Mouse (Mus musculus): ENCODE results near the gene Nmral1. TPM values are rescaled to one million over a fixed set of nuclear protein-coding genes. Genes with fewer than 3 reads are reported as not detected.

Gene Nmral1
- polyA plus RNA-seq, 1 experiment from 2014 or later = 94.4 TPM

DNA sequence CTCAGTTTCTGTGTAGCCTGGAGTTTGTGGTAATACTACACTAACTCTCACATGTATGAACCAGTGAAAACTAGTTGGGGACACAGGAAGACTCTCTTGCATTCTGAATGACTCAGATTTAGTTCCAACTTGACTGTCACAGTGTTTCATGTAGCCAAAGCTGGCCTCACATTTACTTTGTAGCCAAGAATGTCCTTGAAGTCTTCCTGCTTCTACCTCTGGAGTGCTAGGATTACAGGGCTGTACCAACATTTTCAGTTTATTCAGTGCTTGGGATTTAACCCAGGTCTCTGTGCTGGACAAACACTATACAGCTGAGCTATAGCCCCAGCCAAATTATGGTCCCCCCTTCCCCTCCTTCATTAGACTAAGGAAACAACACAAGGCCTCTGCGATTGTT, 23.0 kb upstream of the Nmral1 start:
- ATAC-seq = no peak
- WGBS = 100% methylated on average over 1 of the region's 1 CpGs
- H3K36me3 ChIP-seq (ENCODE audit: control insufficient read depth, insufficient read depth) = no peaks in the 10 kb centered on the region

DNA sequence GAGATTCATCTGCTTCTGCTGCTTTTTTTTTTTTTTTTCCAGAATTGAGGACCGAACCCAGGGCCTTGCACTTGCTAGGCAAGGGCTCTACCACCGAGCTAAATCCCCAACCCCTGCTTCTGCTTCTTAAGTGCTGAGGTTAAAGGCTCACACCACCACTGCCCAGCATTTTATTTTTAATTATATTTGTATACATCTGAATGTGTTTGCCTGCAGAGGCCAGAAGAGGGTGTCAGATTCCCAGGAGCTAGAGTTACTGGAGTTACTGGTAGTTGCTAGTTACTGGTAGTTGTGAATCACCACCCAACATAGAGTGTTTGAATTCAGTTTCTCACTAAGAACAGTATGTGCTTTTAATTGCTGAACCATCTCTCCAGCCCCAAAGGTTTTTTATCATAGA, 20.8 kb upstream of the Nmral1 start:
- ATAC-seq = no peak
- WGBS = 88% methylated on average over 2 of the region's 2 CpGs
- H3K9me3 ChIP-seq (ENCODE audit: control insufficient read depth, low read length) = no peaks in the 10 kb centered on the region
- H3K4me3 ChIP-seq (replicated peaks; ENCODE audit: low read length) = no peak overlapping the region
- H3K9ac ChIP-seq (replicated peaks; ENCODE audit: low read depth, low read length) = no peak overlapping the region
- H3K27ac ChIP-seq (ENCODE audit: low read length) = no peak overlapping the region
- no peaks in the 10 kb centered on the region for H3K4me1 ChIP-seq (replicated peaks; ENCODE audit: control insufficient read depth, insufficient read depth, low read length)
- H3K36me3 ChIP-seq (ENCODE audit: control insufficient read depth, insufficient read depth) = no peaks in the 10 kb centered on the region
- H3K4me2 ChIP-seq (ENCODE audit: low read length) = no peak overlapping the region
- no peaks in the 10 kb centered on the region for H3K27me3 ChIP-seq (replicated peaks; ENCODE audit: control insufficient read depth, insufficient read depth, low read length)

More for the DNA sequence above, 23.0 kb upstream of the Nmral1 start:
- Histone ChIP-seq H3K9me3 (ENCODE audit: control insufficient read depth, low read length) (no peaks in the 10 kb centered on the region), H3K27me3 (replicated peaks; ENCODE audit: control insufficient read depth, insufficient read depth, low read length) (no peaks in the 10 kb centered on the region), H3K4me2 (ENCODE audit: low read length) (no peak overlapping the region), H3K4me1 (replicated peaks; ENCODE audit: control insufficient read depth, insufficient read depth, low read length) (no peaks in the 10 kb centered on the region), H3K27ac (ENCODE audit: low read length) (no peak overlapping the region), H3K4me3 (replicated peaks; ENCODE audit: low read length) (no peak overlapping the region), H3K9ac (replicated peaks; ENCODE audit: low read depth, low read length) (no peak overlapping the region)

DNA sequence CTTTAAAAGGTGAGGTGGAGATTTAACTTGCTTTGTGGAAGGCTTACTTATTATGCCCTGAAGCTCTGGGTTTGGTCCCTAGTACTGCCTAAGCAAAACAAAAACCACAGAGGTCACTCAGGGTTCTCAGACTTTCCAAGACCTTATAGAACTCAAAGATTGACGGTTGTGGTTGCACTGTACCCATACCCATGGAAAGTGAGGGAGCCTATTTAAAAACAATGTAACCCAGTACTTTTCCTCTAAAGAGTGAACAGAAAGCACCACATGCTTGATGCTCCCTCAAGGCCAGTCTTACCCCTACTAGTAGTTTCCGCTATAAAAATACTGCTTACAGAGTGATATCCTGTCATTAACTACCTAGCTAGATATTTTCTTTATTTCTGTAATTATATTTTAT, 17.1 kb upstream of the Nmral1 start:
- Histone ChIP-seq H3K36me3 (ENCODE audit: control insufficient read depth, insufficient read depth) (no peaks in the 10 kb centered on the region), H3K27me3 (replicated peaks; ENCODE audit: control insufficient read depth, insufficient read depth, low read length) (no peaks in the 10 kb centered on the region), H3K4me1 (replicated peaks; ENCODE audit: control insufficient read depth, insufficient read depth, low read length) (no peaks in the 10 kb centered on the region), H3K9ac (replicated peaks; ENCODE audit: low read depth, low read length) (no peak overlapping the region), H3K27ac (ENCODE audit: low read length) (no peak overlapping the region), H3K4me2 (ENCODE audit: low read length) (no peak overlapping the region), H3K4me3 (replicated peaks; ENCODE audit: low read length) (no peak overlapping the region), H3K9me3 (ENCODE audit: control insufficient read depth, low read length) (no peaks in the 10 kb centered on the region)
- ATAC-seq = no peak
- WGBS = 92% methylated on average over 2 of the region's 2 CpGs

DNA sequence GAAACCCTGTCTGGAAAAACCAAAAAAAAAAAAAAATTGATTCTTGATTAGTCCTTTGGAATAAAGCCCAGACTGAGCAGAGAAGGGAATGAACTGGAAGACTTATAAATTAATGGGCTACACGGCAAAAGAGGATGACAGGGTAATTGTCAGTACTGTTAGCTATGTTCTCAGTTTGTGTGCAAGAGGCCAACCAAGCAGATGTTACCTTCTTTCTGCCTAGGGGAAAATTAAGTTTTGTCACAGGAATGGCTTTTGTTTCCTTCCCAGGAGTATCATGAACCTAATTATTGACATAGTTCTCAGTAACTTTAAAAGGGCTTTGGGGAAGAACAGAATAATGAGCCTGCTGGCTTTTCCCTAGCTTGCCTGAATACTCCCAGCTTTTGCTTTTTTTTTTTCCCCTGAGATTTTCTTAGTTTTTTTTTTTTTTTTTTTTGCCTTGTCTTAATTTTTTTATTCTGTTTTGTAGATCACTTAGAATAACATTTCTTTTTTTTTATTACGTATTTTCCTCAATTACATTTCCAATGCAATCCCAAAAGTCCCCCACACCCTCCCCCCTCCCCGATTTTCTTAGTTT, 11.7 kb upstream of the Nmral1 start:
- Histone ChIP-seq H3K27me3 (replicated peaks; ENCODE audit: control insufficient read depth, insufficient read depth, low read length) (no peaks in the 10 kb centered on the region), H3K27ac (ENCODE audit: low read length) (no peak overlapping the region), H3K9ac (replicated peaks; ENCODE audit: low read depth, low read length) (no peak overlapping the region), H3K4me1 (replicated peaks; ENCODE audit: control insufficient read depth, insufficient read depth, low read length) (peaks cover 10% of the 10 kb centered on the region), H3K4me2 (ENCODE audit: low read length) (no peak overlapping the region), H3K9me3 (ENCODE audit: control insufficient read depth, low read length) (no peaks in the 10 kb centered on the region), H3K4me3 (replicated peaks; ENCODE audit: low read length) (no peak overlapping the region), H3K36me3 (ENCODE audit: control insufficient read depth, insufficient read depth) (no peaks in the 10 kb centered on the region)
- ATAC-seq = no peak
- WGBS = 65% methylated on average over 3 of the region's 3 CpGs

DNA sequence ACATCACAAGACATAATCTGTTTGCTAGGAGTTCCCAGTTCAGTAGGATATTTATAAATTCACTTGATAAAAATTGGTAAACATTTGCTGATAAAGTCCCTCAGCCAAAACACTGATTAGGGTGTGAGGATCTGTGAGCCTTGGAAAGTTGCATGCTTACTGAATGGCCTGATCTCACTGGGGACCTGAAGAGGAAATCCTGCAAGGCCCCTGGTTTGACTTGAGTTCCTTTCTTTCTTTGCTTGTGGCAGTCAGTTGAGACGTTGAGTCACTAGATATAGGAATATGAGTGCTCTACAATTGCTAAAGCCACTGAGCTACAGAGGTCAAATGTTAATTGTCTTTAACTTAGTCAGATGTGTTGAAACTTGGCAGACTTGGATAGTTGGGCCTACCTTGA, 8.8 kb upstream of the Nmral1 start:
- no peak overlapping the region for H3K27ac ChIP-seq (ENCODE audit: low read length)
- no peaks in the 10 kb centered on the region for H3K27me3 ChIP-seq (replicated peaks; ENCODE audit: control insufficient read depth, insufficient read depth, low read length)
- H3K4me3 ChIP-seq (replicated peaks; ENCODE audit: low read length) = no peak overlapping the region
- no peaks in the 10 kb centered on the region for H3K36me3 ChIP-seq (ENCODE audit: control insufficient read depth, insufficient read depth)
- H3K4me2 ChIP-seq (ENCODE audit: low read length) = no peak overlapping the region
- no peak overlapping the region for H3K9ac ChIP-seq (replicated peaks; ENCODE audit: low read depth, low read length)
- no peak for ATAC-seq
- H3K9me3 ChIP-seq (ENCODE audit: control insufficient read depth, low read length) = no peaks in the 10 kb centered on the region
- WGBS = 83% methylated on average over 1 of the region's 1 CpGs
- H3K4me1 ChIP-seq (replicated peaks; ENCODE audit: control insufficient read depth, insufficient read depth, low read length) = peaks cover 10% of the 10 kb centered on the region

DNA sequence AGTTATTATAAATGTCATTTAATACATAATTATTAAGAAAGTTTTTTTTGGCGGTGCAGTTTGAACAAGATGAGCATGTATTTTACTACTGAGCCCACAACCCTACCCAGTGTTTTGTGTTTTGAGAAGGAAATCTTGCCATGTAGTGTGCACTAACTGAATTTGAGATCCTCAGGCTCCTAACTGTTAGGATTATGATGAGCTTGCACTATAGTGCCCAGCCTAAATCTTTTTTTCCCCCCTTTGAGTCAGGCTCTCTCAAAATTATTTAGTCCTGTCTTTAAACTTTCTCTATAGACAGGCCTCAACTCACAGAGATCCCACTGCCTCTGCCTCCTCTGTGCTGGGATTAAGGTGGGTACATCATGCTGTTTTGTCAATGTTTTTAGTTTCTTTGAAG, 8.4 kb upstream of the Nmral1 start:
- Histone ChIP-seq H3K4me1 (replicated peaks; ENCODE audit: control insufficient read depth, insufficient read depth, low read length) (peaks cover 10% of the 10 kb centered on the region), H3K9ac (replicated peaks; ENCODE audit: low read depth, low read length) (no peak overlapping the region), H3K9me3 (ENCODE audit: control insufficient read depth, low read length) (no peaks in the 10 kb centered on the region), H3K4me3 (replicated peaks; ENCODE audit: low read length) (no peak overlapping the region), H3K27me3 (replicated peaks; ENCODE audit: control insufficient read depth, insufficient read depth, low read length) (no peaks in the 10 kb centered on the region), H3K36me3 (ENCODE audit: control insufficient read depth, insufficient read depth) (no peaks in the 10 kb centered on the region), H3K27ac (ENCODE audit: low read length) (no peak overlapping the region), H3K4me2 (ENCODE audit: low read length) (no peak overlapping the region)
- 91% methylated on average over 1 of the region's 1 CpGs for WGBS
- no peak for ATAC-seq

DNA sequence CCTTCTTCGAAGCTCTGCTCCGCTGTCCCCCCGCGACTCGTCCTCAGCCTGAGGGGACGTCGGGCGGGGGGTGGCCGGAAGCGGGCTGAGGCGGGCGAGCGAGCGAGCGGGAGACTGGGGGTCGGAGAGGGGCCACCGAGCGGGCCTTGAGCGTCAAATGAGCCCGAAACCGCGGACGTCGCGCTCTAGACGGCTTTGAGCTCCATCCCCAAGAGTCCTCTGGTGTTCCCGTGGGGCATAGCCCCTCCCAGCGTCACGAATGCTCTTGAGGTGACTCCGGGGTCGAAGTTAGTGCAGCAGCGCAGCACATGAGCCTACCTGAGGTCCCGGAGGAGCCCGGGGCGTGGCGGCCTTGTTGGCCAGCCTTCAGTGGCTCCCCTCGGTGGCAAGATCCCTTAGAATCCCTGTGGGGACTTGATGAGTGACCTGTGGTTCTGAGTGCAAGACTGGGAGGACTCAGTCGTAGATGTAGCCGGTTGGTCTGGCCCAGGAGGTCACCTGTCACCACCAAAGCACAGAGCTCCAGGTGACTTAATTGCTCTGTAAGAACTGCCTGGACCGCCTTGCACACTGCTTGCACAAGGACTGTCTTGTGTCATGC, 7.5 kb upstream of the Nmral1 start:
- WGBS = 1% methylated on average over 39 of the region's 40 CpGs
- H3K9ac ChIP-seq (replicated peaks; ENCODE audit: low read depth, low read length) = peak overlapping the region; percentile 90
- no peak; the same call in 1 of the 2 replicates for ATAC-seq
- peak overlapping the region; percentile 97 for H3K4me3 ChIP-seq (replicated peaks; ENCODE audit: low read length)
- H3K36me3 ChIP-seq (ENCODE audit: control insufficient read depth, insufficient read depth) = no peaks in the 10 kb centered on the region
- H3K4me1 ChIP-seq (replicated peaks; ENCODE audit: control insufficient read depth, insufficient read depth, low read length) = peaks cover 10% of the 10 kb centered on the region
- H3K9me3 ChIP-seq (ENCODE audit: control insufficient read depth, low read length) = no peaks in the 10 kb centered on the region
- peak overlapping the region; percentile 75 for H3K27ac ChIP-seq (ENCODE audit: low read length)
- no peaks in the 10 kb centered on the region for H3K27me3 ChIP-seq (replicated peaks; ENCODE audit: control insufficient read depth, insufficient read depth, low read length)
- H3K4me2 ChIP-seq (ENCODE audit: low read length) = peak overlapping the region; percentile 87

DNA sequence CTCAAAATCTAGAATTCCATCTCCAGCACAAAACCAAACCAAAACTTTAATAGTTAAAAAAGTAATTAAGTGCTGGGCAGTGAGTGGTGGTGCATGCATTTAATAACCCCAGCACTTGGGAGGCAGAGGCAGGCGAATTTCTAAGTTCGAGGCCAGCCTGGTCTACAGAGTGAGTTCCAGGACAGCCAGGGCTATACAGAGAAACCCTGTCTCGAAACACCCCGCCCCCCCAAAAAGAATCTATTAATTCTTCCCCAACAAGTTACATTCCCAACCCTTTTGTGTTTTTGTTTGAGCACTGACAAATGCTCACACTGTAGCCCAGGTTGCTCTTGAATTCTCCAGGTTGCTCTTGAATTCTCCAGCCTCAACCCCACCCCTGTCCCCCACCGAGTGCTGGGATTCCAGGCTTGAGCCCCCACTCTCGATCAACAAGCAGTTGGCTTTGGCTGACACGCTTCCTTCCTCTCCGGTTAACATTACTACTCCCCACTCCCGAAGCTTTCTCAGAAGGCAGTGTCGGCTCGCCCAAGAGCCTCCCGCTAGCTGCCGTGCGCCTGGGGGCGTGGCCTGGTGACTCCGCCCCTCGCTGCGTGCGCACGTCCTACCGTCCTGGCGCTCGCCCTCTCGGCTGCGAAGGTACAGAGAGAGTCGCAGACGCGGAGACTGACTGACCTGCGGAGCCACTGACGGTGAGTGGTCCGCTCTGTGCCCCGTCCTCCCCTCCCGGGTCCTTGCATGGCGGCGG, 6.8 kb upstream of the Nmral1 start, which contains the start of gene Hmox2:
Gene Hmox2, plus strand, starts transcription at position 582 of the 748 bp plus-strand sequence.
- peak within 1 kb of the TSS; percentile 97 for H3K4me3 ChIP-seq (replicated peaks; ENCODE audit: low read length)
- no peaks in the 10 kb centered on the region for H3K27me3 ChIP-seq (replicated peaks; ENCODE audit: control insufficient read depth, insufficient read depth, low read length)
- peak within 1 kb of the TSS; percentile 90 for H3K9ac ChIP-seq (replicated peaks; ENCODE audit: low read depth, low read length)
- peak; percentile 97 for ATAC-seq
- peak within 1 kb of the TSS; percentile 75 for H3K27ac ChIP-seq (ENCODE audit: low read length)
- H3K9me3 ChIP-seq (ENCODE audit: control insufficient read depth, low read length) = no peaks in the 10 kb centered on the region
- peaks cover 10% of the 10 kb centered on the region for H3K4me1 ChIP-seq (replicated peaks; ENCODE audit: control insufficient read depth, insufficient read depth, low read length)
- WGBS = 6% methylated on average over 33 of the region's 35 CpGs
- H3K4me2 ChIP-seq (ENCODE audit: low read length) = peak within 1 kb of the TSS; percentile 87
- H3K36me3 ChIP-seq (ENCODE audit: control insufficient read depth, insufficient read depth) = no peaks in the 10 kb centered on the region

DNA sequence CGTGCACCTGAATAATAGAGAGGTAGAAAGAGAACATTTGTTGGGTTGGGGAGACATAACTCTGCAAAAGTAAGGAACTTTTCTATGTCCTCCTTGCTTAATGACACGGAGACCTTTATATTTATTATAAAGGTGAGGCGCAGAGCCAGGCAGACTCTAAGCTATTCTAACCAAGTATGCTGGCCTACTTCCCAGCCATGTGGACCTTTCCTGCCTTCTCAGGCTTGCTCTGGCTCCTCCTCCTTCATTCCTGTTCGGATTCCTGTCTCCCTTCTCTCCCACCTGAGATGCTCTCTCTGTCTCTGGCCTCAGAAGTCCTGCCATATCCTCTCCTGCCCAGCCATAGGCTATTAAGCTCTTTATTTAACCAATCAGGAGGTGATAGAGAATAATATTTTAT, 6.1 kb upstream of the Nmral1 start:
- H3K9me3 ChIP-seq (ENCODE audit: control insufficient read depth, low read length) = no peaks in the 10 kb centered on the region
- 70% methylated on average over 4 of the region's 4 CpGs for WGBS
- no peak overlapping the region for H3K4me3 ChIP-seq (replicated peaks; ENCODE audit: low read length)
- H3K9ac ChIP-seq (replicated peaks; ENCODE audit: low read depth, low read length) = no peak overlapping the region
- no peak overlapping the region for H3K4me2 ChIP-seq (ENCODE audit: low read length)
- ATAC-seq = no peak
- H3K27ac ChIP-seq (ENCODE audit: low read length) = no peak overlapping the region
- H3K4me1 ChIP-seq (replicated peaks; ENCODE audit: control insufficient read depth, insufficient read depth, low read length) = peaks cover 10% of the 10 kb centered on the region
- no peaks in the 10 kb centered on the region for H3K36me3 ChIP-seq (ENCODE audit: control insufficient read depth, insufficient read depth)
- no peaks in the 10 kb centered on the region for H3K27me3 ChIP-seq (replicated peaks; ENCODE audit: control insufficient read depth, insufficient read depth, low read length)
